Mouse (Mus musculus): ENCODE measurements around the gene Rnase12. TPM values are rescaled to one million over a fixed set of nuclear protein-coding genes. Genes with fewer than 3 reads are reported as not detected.

Rnase12 gene
- polyA plus RNA-seq, 1 experiment, result not detected

DNA sequence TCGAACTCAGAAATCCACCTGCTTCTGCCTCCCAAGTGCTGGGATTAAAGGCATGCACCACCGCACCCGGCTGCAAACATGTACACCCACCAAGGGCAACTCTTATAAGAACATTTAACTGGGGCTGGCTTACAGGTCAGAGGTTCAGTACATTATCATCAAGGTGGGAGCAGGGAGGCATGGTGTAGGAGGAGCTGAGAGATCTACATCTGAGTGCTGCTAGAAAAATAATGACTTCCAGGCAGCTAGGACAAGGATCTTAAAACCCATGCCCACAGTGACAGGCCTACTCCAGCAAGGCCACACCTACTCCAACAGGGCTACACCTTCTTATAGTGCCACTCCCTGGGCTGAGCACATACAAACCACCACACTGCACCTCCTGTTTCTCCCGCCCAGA, 28.4 kb upstream of the Rnase12 start:
- Histone ChIP-seq H3K4me2 (ENCODE audit: low read depth) (no peak overlapping the region), H3K79me2 (ENCODE audit: control insufficient read depth, insufficient read depth) (no peaks in the 10 kb centered on the region), H3K4me3 (no peak overlapping the region), H3ac (ENCODE audit: control insufficient read depth, insufficient read length) (no peak overlapping the region), H3K27me3 (ENCODE audit: control insufficient read depth, insufficient read depth, insufficient read length) (no peaks in the 10 kb centered on the region), H3K36me3 (ENCODE audit: control insufficient read depth, insufficient read depth) (no peaks in the 10 kb centered on the region)
- TF ChIP-seq USF1 (IDR thresholded peaks at IDR 0.05; ENCODE audit: low read depth) (no peak), SRF (IDR thresholded peaks at IDR 0.05; ENCODE audit: control insufficient read depth, insufficient read length, low read depth) (no peak), POLR2A (IDR thresholded peaks at IDR 0.05; ENCODE audit: insufficient read length, low read depth) (no peak), TCF3 (IDR thresholded peaks at IDR 0.05; ENCODE audit: insufficient read length, low read depth) (no peak), REST (IDR thresholded peaks at IDR 0.05; ENCODE audit: insufficient read depth, insufficient read length) (no peak), POLR2AphosphoS2 (IDR thresholded peaks at IDR 0.05; ENCODE audit: insufficient read length, low read depth) (no peak), E2F4 (IDR thresholded peaks at IDR 0.05; ENCODE audit: insufficient read depth) (no peak), TCF12 (IDR thresholded peaks at IDR 0.05; ENCODE audit: insufficient read depth, poor library complexity, severe bottlenecking) (no peak), MAX (IDR thresholded peaks at IDR 0.05; ENCODE audit: low read depth) (no peak), CEBPB (IDR thresholded peaks at IDR 0.05; ENCODE audit: insufficient read depth, poor library complexity, severe bottlenecking) (no peak), MYOD1 (IDR thresholded peaks at IDR 0.05; ENCODE audit: control insufficient read depth in 1 of 3, insufficient read length in 2 of 3, low read depth in 2 of 3) (no peak), MYOG (IDR thresholded peaks at IDR 0.05; ENCODE audit: control insufficient read depth in 1 of 3, insufficient read depth in 1 of 3, insufficient read length in 2 of 3, low read depth in 2 of 3) (no peak)

DNA sequence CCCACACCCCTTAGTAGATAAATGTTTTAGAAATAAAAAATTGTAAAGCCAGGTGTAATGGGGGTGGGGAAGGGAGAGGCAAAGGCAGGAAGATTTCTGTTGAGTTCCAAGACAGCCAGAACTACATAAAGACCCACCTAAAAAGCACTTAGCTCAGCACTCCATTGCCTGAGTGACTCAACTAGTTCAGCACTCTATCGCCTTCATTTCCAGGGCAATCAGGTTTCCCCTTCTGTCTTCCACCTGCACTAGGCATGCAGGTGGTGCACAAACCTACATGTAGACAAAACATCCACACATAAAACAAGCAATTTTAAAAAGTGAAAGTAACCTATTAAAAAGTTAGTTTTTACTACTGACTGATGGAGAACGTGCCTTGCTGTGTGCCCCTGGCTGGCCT, 27.6 kb upstream of the Rnase12 start:
- TF ChIP-seq SRF (IDR thresholded peaks at IDR 0.05; ENCODE audit: control insufficient read depth, insufficient read length, low read depth) (no peak), MYOG (IDR thresholded peaks at IDR 0.05; ENCODE audit: control insufficient read depth in 1 of 3, insufficient read depth in 1 of 3, insufficient read length in 2 of 3, low read depth in 2 of 3) (no peak), CEBPB (IDR thresholded peaks at IDR 0.05; ENCODE audit: insufficient read depth, poor library complexity, severe bottlenecking) (no peak), POLR2A (IDR thresholded peaks at IDR 0.05; ENCODE audit: insufficient read length, low read depth) (no peak), E2F4 (IDR thresholded peaks at IDR 0.05; ENCODE audit: insufficient read depth) (no peak), REST (IDR thresholded peaks at IDR 0.05; ENCODE audit: insufficient read depth, insufficient read length) (no peak), MYOD1 (IDR thresholded peaks at IDR 0.05; ENCODE audit: control insufficient read depth in 1 of 3, insufficient read length in 2 of 3, low read depth in 2 of 3) (no peak), POLR2AphosphoS2 (IDR thresholded peaks at IDR 0.05; ENCODE audit: insufficient read length, low read depth) (no peak), TCF12 (IDR thresholded peaks at IDR 0.05; ENCODE audit: insufficient read depth, poor library complexity, severe bottlenecking) (no peak), USF1 (IDR thresholded peaks at IDR 0.05; ENCODE audit: low read depth) (no peak), MAX (IDR thresholded peaks at IDR 0.05; ENCODE audit: low read depth) (no peak)
- no peaks in the 10 kb centered on the region for H3K36me3 ChIP-seq (ENCODE audit: control insufficient read depth, insufficient read depth)
- H3ac ChIP-seq (ENCODE audit: control insufficient read depth, insufficient read length), result no peak overlapping the region
- no peak overlapping the region for H3K4me2 ChIP-seq (ENCODE audit: low read depth)
- H3K79me2 ChIP-seq (ENCODE audit: control insufficient read depth, insufficient read depth), result no peaks in the 10 kb centered on the region
- H3K4me3 ChIP-seq, result no peak overlapping the region
- H3K27me3 ChIP-seq (ENCODE audit: control insufficient read depth, insufficient read depth, insufficient read length), result no peaks in the 10 kb centered on the region

DNA sequence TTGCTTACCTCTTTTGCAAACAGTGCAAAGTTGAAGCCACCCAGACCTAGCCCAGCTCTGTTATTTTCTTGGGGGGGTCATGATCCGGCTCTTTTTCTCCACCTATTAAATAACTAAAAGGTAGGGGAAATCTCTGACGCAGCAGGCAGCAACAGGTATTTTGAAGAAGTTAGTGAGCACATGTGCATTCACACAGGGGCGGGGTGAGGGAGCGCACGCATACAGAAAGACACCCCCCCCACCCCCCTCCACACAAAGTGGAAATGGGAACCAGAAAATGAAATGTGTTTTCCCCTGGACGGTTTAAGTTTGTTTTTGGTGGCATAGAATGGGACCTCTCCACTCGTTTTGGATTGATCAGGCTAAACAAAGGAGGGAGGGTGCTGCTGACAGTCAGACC, 26.3 kb upstream of the Rnase12 start:
- Histone ChIP-seq H3K4me3 (peak overlapping the region; percentile 35), H3ac (ENCODE audit: control insufficient read depth, insufficient read length) (no peak overlapping the region), H3K27me3 (ENCODE audit: control insufficient read depth, insufficient read depth, insufficient read length) (no peaks in the 10 kb centered on the region), H3K36me3 (ENCODE audit: control insufficient read depth, insufficient read depth) (no peaks in the 10 kb centered on the region), H3K4me2 (ENCODE audit: low read depth) (peak overlapping the region; percentile 77), H3K79me2 (ENCODE audit: control insufficient read depth, insufficient read depth) (no peaks in the 10 kb centered on the region)
- no peak for TF ChIP-seq POLR2A (IDR thresholded peaks at IDR 0.05; ENCODE audit: insufficient read length, low read depth)
- no peak for TF ChIP-seq POLR2AphosphoS2 (IDR thresholded peaks at IDR 0.05; ENCODE audit: insufficient read length, low read depth)
- TF ChIP-seq TCF12 (IDR thresholded peaks at IDR 0.05; ENCODE audit: insufficient read depth, poor library complexity, severe bottlenecking), result no peak
- no peak for TF ChIP-seq REST (IDR thresholded peaks at IDR 0.05; ENCODE audit: insufficient read depth, insufficient read length)
- no peak for TF ChIP-seq USF1 (IDR thresholded peaks at IDR 0.05; ENCODE audit: low read depth)
- TF ChIP-seq CEBPB (IDR thresholded peaks at IDR 0.05; ENCODE audit: insufficient read depth, poor library complexity, severe bottlenecking), result no peak
- TF ChIP-seq MAX (IDR thresholded peaks at IDR 0.05; ENCODE audit: low read depth), result no peak
- no peak for TF ChIP-seq TCF3 (IDR thresholded peaks at IDR 0.05; ENCODE audit: insufficient read length, low read depth)
- TF ChIP-seq MYOG (IDR thresholded peaks at IDR 0.05; ENCODE audit: control insufficient read depth in 1 of 3, insufficient read depth in 1 of 3, insufficient read length in 2 of 3, low read depth in 2 of 3), result no peak
- no peak for TF ChIP-seq MYOD1 (IDR thresholded peaks at IDR 0.05; ENCODE audit: control insufficient read depth in 1 of 3, insufficient read length in 2 of 3, low read depth in 2 of 3)
- no peak for TF ChIP-seq E2F4 (IDR thresholded peaks at IDR 0.05; ENCODE audit: insufficient read depth)
- no peak for TF ChIP-seq SRF (IDR thresholded peaks at IDR 0.05; ENCODE audit: control insufficient read depth, insufficient read length, low read depth)

DNA sequence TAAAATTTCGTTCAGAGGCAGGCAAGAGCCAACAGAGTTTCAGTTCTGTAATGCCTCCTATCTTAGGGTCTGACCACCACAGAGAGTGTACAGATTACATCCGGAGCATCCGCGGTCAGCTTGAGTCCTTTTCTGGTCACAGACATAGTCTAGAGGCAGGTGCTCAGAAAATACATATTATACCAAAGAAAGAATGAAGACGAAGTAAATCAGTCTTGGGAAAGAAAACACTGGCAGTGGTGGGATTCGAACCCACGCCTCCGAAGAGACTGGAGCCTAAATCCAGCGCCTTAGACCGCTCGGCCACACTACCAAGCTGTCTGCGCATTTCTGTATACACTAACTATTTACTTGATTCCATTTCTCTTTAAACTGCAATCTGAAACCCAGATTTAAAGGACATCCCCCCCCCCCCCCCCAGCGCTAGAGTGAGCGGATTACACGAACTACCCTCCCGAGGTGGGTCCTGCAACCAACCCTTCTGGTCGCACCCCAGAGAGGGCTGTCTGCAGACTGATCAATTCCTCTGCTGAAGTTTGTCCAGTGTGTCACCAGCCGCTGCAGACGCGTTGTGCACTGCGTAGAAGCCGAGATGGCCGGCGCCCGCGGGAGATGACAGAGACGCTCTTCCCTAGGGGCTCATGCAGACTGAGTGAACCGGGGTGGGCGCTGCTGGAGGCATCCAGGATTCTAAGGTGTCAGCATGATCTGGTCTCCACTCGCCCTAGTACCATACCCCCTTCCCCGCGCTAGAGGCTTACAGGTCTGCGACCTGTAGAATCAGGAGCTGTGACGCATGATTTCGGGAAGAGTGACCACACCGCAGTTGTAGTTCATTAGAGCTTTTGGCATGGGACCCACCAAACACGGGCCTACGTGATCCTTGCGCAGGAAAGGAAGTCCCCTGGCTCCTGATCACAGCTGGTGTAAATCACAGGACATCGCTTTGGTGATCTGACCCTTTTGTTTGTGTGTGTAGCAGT, 25.4 kb upstream of the Rnase12 start:
- H3K4me2 ChIP-seq (ENCODE audit: low read depth), result peak overlapping the region; percentile 77
- no peaks in the 10 kb centered on the region for H3K36me3 ChIP-seq (ENCODE audit: control insufficient read depth, insufficient read depth)
- H3K79me2 ChIP-seq (ENCODE audit: control insufficient read depth, insufficient read depth), result no peaks in the 10 kb centered on the region
- H3K4me3 ChIP-seq, result peak overlapping the region; percentile 35
- no peaks in the 10 kb centered on the region for H3K27me3 ChIP-seq (ENCODE audit: control insufficient read depth, insufficient read depth, insufficient read length)
- TF ChIP-seq TCF12 (IDR thresholded peaks at IDR 0.05; ENCODE audit: insufficient read depth, poor library complexity, severe bottlenecking) (no peak), CEBPB (IDR thresholded peaks at IDR 0.05; ENCODE audit: insufficient read depth, poor library complexity, severe bottlenecking) (no peak), POLR2AphosphoS2 (IDR thresholded peaks at IDR 0.05; ENCODE audit: insufficient read length, low read depth) (no peak), REST (IDR thresholded peaks at IDR 0.05; ENCODE audit: insufficient read depth, insufficient read length) (no peak), TCF3 (IDR thresholded peaks at IDR 0.05; ENCODE audit: insufficient read length, low read depth) (no peak), MYOD1 (IDR thresholded peaks at IDR 0.05; ENCODE audit: control insufficient read depth in 1 of 3, insufficient read length in 2 of 3, low read depth in 2 of 3) (no peak), USF1 (IDR thresholded peaks at IDR 0.05; ENCODE audit: low read depth) (no peak), POLR2A (IDR thresholded peaks at IDR 0.05; ENCODE audit: insufficient read length, low read depth) (no peak), MAX (IDR thresholded peaks at IDR 0.05; ENCODE audit: low read depth) (no peak), E2F4 (IDR thresholded peaks at IDR 0.05; ENCODE audit: insufficient read depth) (no peak), MYOG (IDR thresholded peaks at IDR 0.05; ENCODE audit: control insufficient read depth in 1 of 3, insufficient read depth in 1 of 3, insufficient read length in 2 of 3, low read depth in 2 of 3) (no peak), SRF (IDR thresholded peaks at IDR 0.05; ENCODE audit: control insufficient read depth, insufficient read length, low read depth) (no peak)
- no peak overlapping the region for H3ac ChIP-seq (ENCODE audit: control insufficient read depth, insufficient read length)
